Mouse (Mus musculus): ENCODE data around the gene Bcr. TPM values are rescaled to one million over a fixed set of nuclear protein-coding genes. Genes with fewer than 3 reads are reported as not detected.

Gene Bcr
- polyA plus RNA-seq (2012; rRNA removed): 11.7 and 15.0 TPM in 2 replicates

DNA sequence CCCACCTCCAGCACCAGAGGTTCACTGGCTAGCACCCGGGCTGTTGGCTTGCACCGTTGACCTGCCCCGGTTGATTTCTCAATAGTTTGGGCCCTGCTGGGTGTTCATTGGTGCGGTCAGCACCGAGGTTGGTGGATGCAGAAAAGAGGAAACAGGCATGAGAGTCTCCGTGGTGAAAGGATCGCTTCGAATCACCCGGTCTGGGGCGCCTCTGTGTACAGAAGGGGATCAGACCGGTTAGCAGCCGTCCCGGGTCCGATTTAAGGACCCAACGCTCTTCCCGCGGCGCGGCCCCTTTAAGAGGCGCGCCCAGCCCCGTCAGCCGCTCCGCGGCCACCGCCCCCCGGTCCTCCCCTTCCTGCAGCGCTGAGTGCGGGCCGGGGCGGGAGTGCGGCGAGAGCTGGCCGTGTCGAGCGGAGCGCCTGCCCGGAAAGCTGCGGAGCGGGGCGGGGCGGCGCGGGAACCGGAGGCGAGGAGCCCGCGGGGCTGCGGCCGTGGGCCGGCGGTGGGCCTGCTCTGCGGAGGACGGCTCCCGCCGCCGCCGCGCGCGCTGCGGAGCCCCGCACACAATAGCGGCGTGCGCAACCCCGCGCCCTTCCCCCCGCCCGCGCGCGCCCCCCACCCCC, at the start of gene Bcr:
Bcr (plus strand) TSS at position 376 of the 626 bp plus-strand sequence.
- H3K4me3 ChIP-seq (ENCODE audit: control insufficient read depth, low read depth, low read length): peak within 1 kb of the TSS; percentile 90
- H3K4me1 ChIP-seq (ENCODE audit: control insufficient read depth, insufficient read depth, low read length): peaks cover 21% of the 10 kb centered on the region
- no peaks in the 10 kb centered on the region for H3K27me3 ChIP-seq (ENCODE audit: control insufficient read depth, insufficient read depth, low read length)
- no peak for TF ChIP-seq POLR2A (IDR thresholded peaks at IDR 0.05; ENCODE audit: control insufficient read depth, low read depth, low read length)
- TF ChIP-seq CTCF (IDR thresholded peaks at IDR 0.05; ENCODE audit: control insufficient read depth, insufficient read depth, insufficient replicate concordance, low read depth, low read length): no peak
- H3K27ac ChIP-seq (ENCODE audit: control insufficient read depth, insufficient read depth, low read depth, low read length): peak within 1 kb of the TSS; percentile 39
- no peaks in the 10 kb centered on the region for H3K36me3 ChIP-seq (ENCODE audit: control insufficient read depth, insufficient read depth, low read length)

DNA sequence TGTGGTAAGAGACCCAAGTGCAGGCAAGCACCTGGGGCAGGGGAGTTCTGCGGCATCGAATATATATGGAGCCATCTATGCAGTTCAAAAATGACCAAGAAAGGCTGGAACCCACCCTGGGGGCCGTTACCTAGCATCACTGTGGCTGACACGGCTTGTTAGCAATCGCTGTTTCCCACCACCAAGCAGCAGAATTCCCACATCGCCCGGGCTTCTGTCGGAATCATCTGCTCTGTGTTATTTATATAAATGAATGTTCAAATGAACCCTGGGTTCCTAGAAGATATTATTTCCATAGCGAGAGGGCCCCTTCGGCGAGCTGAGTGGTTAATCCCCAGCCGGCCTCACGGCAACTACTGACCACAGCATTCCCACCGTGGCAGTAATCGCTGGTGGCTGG, 49.7 kb upstream of the Bcr start:
- Histone ChIP-seq H3K4me3 (ENCODE audit: control insufficient read depth, low read depth, low read length) (no peak overlapping the region), H3K27ac (ENCODE audit: control insufficient read depth, insufficient read depth, low read depth, low read length) (no peak overlapping the region), H3K36me3 (ENCODE audit: control insufficient read depth, insufficient read depth, low read length) (no peaks in the 10 kb centered on the region), H3K27me3 (ENCODE audit: control insufficient read depth, insufficient read depth, low read length) (no peaks in the 10 kb centered on the region), H3K4me1 (ENCODE audit: control insufficient read depth, insufficient read depth, low read length) (peaks cover 10% of the 10 kb centered on the region)
- TF ChIP-seq CTCF (IDR thresholded peaks at IDR 0.05; ENCODE audit: control insufficient read depth, insufficient read depth, insufficient replicate concordance, low read depth, low read length) (no peak), POLR2A (IDR thresholded peaks at IDR 0.05; ENCODE audit: control insufficient read depth, low read depth, low read length) (no peak)

DNA sequence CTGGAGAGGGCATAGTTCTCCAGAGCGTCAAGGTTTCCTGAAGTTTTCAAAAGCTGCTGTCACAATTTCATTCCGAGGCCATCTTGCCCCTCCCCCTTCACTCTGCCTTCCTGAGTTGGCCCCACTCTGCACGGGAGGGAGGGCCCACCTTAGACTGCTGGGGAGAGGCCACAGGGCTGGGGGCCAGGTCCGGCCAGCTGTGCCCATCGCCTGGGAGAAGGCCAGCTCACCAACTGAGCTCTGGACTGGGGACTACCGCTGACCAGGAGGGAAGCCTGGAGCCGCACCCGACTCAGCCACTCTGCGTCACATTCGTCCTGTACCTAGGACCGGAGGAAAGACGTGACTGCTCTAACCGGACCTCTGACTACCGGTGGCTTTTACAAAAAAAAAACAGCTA, 44.9 kb upstream of the Bcr start:
- H3K36me3 ChIP-seq (ENCODE audit: control insufficient read depth, insufficient read depth, low read length): no peaks in the 10 kb centered on the region
- TF ChIP-seq POLR2A (IDR thresholded peaks at IDR 0.05; ENCODE audit: control insufficient read depth, low read depth, low read length) (no peak), CTCF (IDR thresholded peaks at IDR 0.05; ENCODE audit: control insufficient read depth, insufficient read depth, insufficient replicate concordance, low read depth, low read length) (no peak)
- no peak overlapping the region for H3K27ac ChIP-seq (ENCODE audit: control insufficient read depth, insufficient read depth, low read depth, low read length)
- no peak overlapping the region for H3K4me3 ChIP-seq (ENCODE audit: control insufficient read depth, low read depth, low read length)
- H3K4me1 ChIP-seq (ENCODE audit: control insufficient read depth, insufficient read depth, low read length): peaks cover 7% of the 10 kb centered on the region; the same call in 1 of the 2 replicates
- no peaks in the 10 kb centered on the region for H3K27me3 ChIP-seq (ENCODE audit: control insufficient read depth, insufficient read depth, low read length)

DNA sequence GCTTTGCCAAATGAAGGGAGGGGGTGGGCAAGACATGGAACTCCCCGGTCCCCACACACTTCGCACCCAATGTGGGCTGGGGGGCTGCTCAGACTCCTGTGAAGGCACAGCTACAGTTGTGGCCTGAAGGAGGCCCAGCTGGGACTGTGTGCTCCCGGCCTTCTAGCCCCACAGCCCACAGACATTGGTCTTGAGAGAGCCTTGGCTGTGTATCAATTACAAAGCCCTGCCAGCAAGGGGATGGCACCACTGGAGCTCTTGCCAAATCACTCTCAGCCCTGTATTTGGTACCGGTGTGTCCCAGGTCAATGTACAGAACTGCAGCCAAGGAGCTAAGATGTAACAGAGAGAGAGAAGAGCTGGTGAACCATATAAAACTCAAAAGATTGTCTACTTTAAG, 43.9 kb upstream of the Bcr start:
- no peaks in the 10 kb centered on the region for H3K27me3 ChIP-seq (ENCODE audit: control insufficient read depth, insufficient read depth, low read length)
- no peak overlapping the region for H3K27ac ChIP-seq (ENCODE audit: control insufficient read depth, insufficient read depth, low read depth, low read length)
- no peaks in the 10 kb centered on the region for H3K36me3 ChIP-seq (ENCODE audit: control insufficient read depth, insufficient read depth, low read length)
- H3K4me1 ChIP-seq (ENCODE audit: control insufficient read depth, insufficient read depth, low read length): peaks cover 12% of the 10 kb centered on the region
- TF ChIP-seq POLR2A (IDR thresholded peaks at IDR 0.05; ENCODE audit: control insufficient read depth, low read depth, low read length): no peak
- H3K4me3 ChIP-seq (ENCODE audit: control insufficient read depth, low read depth, low read length): no peak overlapping the region

DNA sequence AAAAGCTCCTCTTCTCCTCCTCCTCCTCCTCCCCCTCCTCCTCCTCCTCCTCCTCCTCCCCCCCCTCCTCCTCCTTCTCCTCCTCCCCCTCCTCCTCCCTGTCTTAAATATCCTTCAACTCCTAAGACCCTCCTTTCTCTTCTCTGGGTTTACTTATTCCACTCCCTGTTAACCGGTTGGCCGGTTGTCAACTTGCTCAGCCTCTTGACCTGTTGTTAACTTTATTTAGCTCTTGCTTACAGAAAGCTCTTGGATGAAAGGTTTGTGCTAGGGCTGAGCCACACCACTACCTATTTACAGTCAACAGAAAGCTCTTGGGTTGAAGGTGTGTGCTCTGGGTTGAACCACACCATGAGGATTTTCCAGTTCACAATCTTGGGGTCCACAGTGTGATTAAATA, 40.1 kb upstream of the Bcr start:
- H3K4me3 ChIP-seq (ENCODE audit: control insufficient read depth, low read depth, low read length): no peak overlapping the region
- H3K27me3 ChIP-seq (ENCODE audit: control insufficient read depth, insufficient read depth, low read length): no peaks in the 10 kb centered on the region
- TF ChIP-seq POLR2A (IDR thresholded peaks at IDR 0.05; ENCODE audit: control insufficient read depth, low read depth, low read length) (no peak), CTCF (IDR thresholded peaks at IDR 0.05; ENCODE audit: control insufficient read depth, insufficient read depth, insufficient replicate concordance, low read depth, low read length) (no peak)
- H3K27ac ChIP-seq (ENCODE audit: control insufficient read depth, insufficient read depth, low read depth, low read length): no peak overlapping the region
- peaks cover 26% of the 10 kb centered on the region for H3K4me1 ChIP-seq (ENCODE audit: control insufficient read depth, insufficient read depth, low read length)
- H3K36me3 ChIP-seq (ENCODE audit: control insufficient read depth, insufficient read depth, low read length): no peaks in the 10 kb centered on the region

DNA sequence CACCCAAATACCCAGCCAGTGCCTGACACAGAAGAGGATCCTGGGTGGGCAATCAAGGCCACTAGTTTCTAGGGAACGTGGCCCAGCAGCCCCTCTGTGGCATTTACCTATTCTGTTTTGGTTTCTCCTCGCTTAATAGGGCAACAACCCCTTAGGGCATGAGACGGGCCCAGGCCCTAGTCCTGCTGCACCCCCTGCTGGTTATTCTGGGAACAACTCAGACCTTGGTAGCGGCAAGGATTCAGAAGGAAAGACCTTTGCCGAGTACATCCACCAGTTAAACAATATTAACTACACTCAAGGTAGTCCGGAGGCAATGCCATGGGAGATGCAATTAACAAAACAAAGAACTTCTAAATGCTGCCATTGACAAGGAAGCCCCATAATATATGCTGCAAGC, 39.3 kb upstream of the Bcr start:
- H3K4me1 ChIP-seq (ENCODE audit: control insufficient read depth, insufficient read depth, low read length): peaks cover 26% of the 10 kb centered on the region
- no peak for TF ChIP-seq POLR2A (IDR thresholded peaks at IDR 0.05; ENCODE audit: control insufficient read depth, low read depth, low read length)
- peak; percentile 75; the same call in 1 of the 2 replicates for TF ChIP-seq CTCF (IDR thresholded peaks at IDR 0.05; ENCODE audit: control insufficient read depth, insufficient read depth, insufficient replicate concordance, low read depth, low read length)
- peak overlapping the region; percentile 10; the same call in 1 of the 2 replicates for H3K4me3 ChIP-seq (ENCODE audit: control insufficient read depth, low read depth, low read length)
- H3K36me3 ChIP-seq (ENCODE audit: control insufficient read depth, insufficient read depth, low read length): no peaks in the 10 kb centered on the region
- no peak overlapping the region for H3K27ac ChIP-seq (ENCODE audit: control insufficient read depth, insufficient read depth, low read depth, low read length)
- no peaks in the 10 kb centered on the region for H3K27me3 ChIP-seq (ENCODE audit: control insufficient read depth, insufficient read depth, low read length)

DNA sequence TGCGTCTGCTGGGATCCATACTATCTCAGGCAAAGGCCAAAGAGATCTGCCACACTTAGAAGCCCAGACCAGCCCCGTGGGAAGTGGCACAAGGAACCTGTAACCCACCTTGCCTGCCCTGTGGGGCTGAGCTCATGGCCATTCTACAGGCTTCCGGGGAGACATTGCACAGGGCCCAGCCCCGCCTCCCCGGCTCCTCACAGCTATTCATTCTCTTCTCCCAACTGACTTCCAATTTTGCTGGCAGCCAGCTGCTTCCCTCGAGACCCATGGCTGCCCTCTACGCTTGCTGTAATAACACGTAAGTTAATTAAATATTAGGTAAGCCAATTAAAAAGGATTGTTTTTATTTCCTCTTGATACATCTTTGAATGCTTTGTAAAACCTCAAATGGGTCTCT, 33.9 kb upstream of the Bcr start:
- Histone ChIP-seq H3K27me3 (ENCODE audit: control insufficient read depth, insufficient read depth, low read length) (no peaks in the 10 kb centered on the region), H3K4me1 (ENCODE audit: control insufficient read depth, insufficient read depth, low read length) (peaks cover 15% of the 10 kb centered on the region), H3K4me3 (ENCODE audit: control insufficient read depth, low read depth, low read length) (no peak overlapping the region), H3K27ac (ENCODE audit: control insufficient read depth, insufficient read depth, low read depth, low read length) (no peak overlapping the region), H3K36me3 (ENCODE audit: control insufficient read depth, insufficient read depth, low read length) (no peaks in the 10 kb centered on the region)
- TF ChIP-seq POLR2A (IDR thresholded peaks at IDR 0.05; ENCODE audit: control insufficient read depth, low read depth, low read length) (no peak), CTCF (IDR thresholded peaks at IDR 0.05; ENCODE audit: control insufficient read depth, insufficient read depth, insufficient replicate concordance, low read depth, low read length) (no peak)

Measured in testis, adult 2 months (tissue).